Mouse (Mus musculus) spleen, adult 2 months (tissue): Measurements from ENCODE around the gene Grhl1. TPM values are rescaled to one million over a fixed set of nuclear protein-coding genes. Genes with fewer than 3 reads are reported as not detected.

ENCODE experiments used
- DNase-seq, 2 experiments: peaks; one replicate each; pipeline versions ENCODE4 v3.0.0 to v3.0.0-alpha.2; 2012 to 2021; ENCODE audit warnings: low spot score in 2 of 2, low read depth in 1 of 2
- H3K27ac ChIP-seq: fragments of 200-500 bp; 2 replicates; pipeline ENCODE4 v1.5.1; 2012; ENCODE audit warnings: low read length, inconsistent platforms; ENCODE audit not compliant: insufficient read depth
- H3K27me3 ChIP-seq: fragments of 200-500 bp; 2 replicates; pipeline ENCODE4 v1.6.1; 2012; ENCODE audit warnings: mild to moderate bottlenecking, moderate library complexity, low read length, inconsistent platforms; ENCODE audit not compliant: control insufficient read depth, insufficient read depth
- H3K36me3 ChIP-seq: fragments of 200-500 bp; 2 replicates; pipeline ENCODE4 v1.6.1; 2012; ENCODE audit warnings: mild to moderate bottlenecking, low read length, inconsistent platforms; ENCODE audit not compliant: control insufficient read depth, insufficient read depth
- H3K4me1 ChIP-seq: fragments of 200-500 bp; 2 replicates; pipeline ENCODE4 v1.6.1; 2011; ENCODE audit warnings: inconsistent platforms; ENCODE audit not compliant: control insufficient read depth, insufficient read depth, insufficient read length
- H3K4me3 ChIP-seq: fragments of 200-500 bp; 2 replicates; pipeline ENCODE4 v1.5.1; 2011; ENCODE audit warnings: mild to moderate bottlenecking, inconsistent platforms; ENCODE audit not compliant: insufficient read depth, insufficient read length; ENCODE audit errors: extremely low read depth
- CTCF ChIP-seq: fragments of 200-500 bp; IDR thresholded peaks from 2 replicates; pipeline ENCODE4 v1.5.1; 2011; ENCODE audit warnings: mild to moderate bottlenecking, inconsistent platforms; ENCODE audit not compliant: insufficient read depth, insufficient read length, insufficient replicate concordance; ENCODE audit errors: extremely low read depth
- POLR2A ChIP-seq: fragments of 200-500 bp; IDR thresholded peaks from 2 replicates; pipeline ENCODE4 v1.6.1; 2011; ENCODE audit warnings: low read depth, low read length, inconsistent platforms
- WGBS: fragments of 180-500 bp; shearing (Covaris S2); methylation state at CpG from one replicate; pipeline ENCODE4 v1.1.7; 2018; 5-methylcytosine and 5-hydroxymethylcytosine counted together
- polyA plus RNA-seq: library from polyadenylated mRNA; depleted of rRNA; stranded (reverse); fragments of >200 nt; gene quantifications from 2 replicates; pipeline ENCODE4 v1.2.3, GENCODE M21; 2012

Gene Grhl1
- polyA plus RNA-seq, 1 experiment: 0.35 TPM

GRCm38 (mm10) chr12:24572421-24573274 lies 565 bp downstream of the Grhl1 start:
- WGBS: 6% methylated on average over 48 of the region's 48 CpGs
- H3K27ac ChIP-seq: no peak overlapping the region
- peak overlapping the region; percentile 71 for H3K4me3 ChIP-seq
- no peaks in the 10 kb centered on the region for H3K36me3 ChIP-seq
- DNase-seq: no peak
- TF ChIP-seq POLR2A (no peak), CTCF (no peak)
- peaks cover 4% of the 10 kb centered on the region; the same call in 1 of the 2 replicates for H3K4me1 ChIP-seq
- no peaks in the 10 kb centered on the region for H3K27me3 ChIP-seq

GRCm38 (mm10) chr12:24573275-24573580 lies 1.1 kb downstream of the Grhl1 start:
- 88% methylated on average over 3 of the region's 3 CpGs for WGBS
- TF ChIP-seq POLR2A (no peak), CTCF (no peak)
- H3K4me3 ChIP-seq: no peak overlapping the region

GRCm38 (mm10) chr12:24574870-24575269 lies 2.8 kb downstream of the Grhl1 start:
- Histone ChIP-seq H3K36me3 (no peaks in the 10 kb centered on the region), H3K4me1 (peaks cover 4% of the 10 kb centered on the region; the same call in 1 of the 2 replicates), H3K4me3 (no peak overlapping the region), H3K27ac (no peak overlapping the region), H3K27me3 (no peaks in the 10 kb centered on the region)
- WGBS: 53% methylated on average over 7 of the region's 7 CpGs
- DNase-seq: no peak
- TF ChIP-seq CTCF (no peak), POLR2A (no peak)

More at GRCm38 (mm10) chr12:24573275-24573580, 1.1 kb downstream of the Grhl1 start:
- Histone ChIP-seq H3K4me1 (peaks cover 4% of the 10 kb centered on the region; the same call in 1 of the 2 replicates), H3K27ac (no peak overlapping the region), H3K36me3 (no peaks in the 10 kb centered on the region), H3K27me3 (no peaks in the 10 kb centered on the region)
- no peak for DNase-seq

DNA sequence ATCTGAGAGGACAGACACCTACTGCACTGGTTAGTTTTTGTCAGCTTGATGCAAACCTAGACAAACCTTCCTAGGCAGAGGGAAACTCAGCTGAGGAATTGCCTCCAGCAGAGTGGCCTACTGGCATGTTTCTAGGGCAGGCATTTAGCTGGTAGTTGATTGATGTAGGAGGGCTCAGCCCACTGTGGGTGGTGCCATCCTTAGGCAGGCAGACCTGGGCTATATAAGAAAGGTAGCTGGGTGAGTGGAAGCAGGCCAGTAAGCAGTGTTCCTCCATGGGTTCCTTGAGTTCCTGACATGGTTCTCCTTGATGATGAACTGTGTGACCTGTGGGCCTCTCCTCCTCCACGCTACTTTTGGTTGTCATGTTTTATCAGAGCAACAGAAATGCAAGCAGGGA lies 8.4 kb downstream of the Grhl1 start:
- Histone ChIP-seq H3K4me1 (no peaks in the 10 kb centered on the region), H3K36me3 (no peaks in the 10 kb centered on the region), H3K27ac (no peak overlapping the region), H3K4me3 (no peak overlapping the region), H3K27me3 (no peaks in the 10 kb centered on the region)
- TF ChIP-seq POLR2A (no peak), CTCF (no peak)
- DNase-seq: no peak
- 87% methylated on average over 1 of the region's 1 CpGs for WGBS

- 91% methylated on average over 14 of the region's 14 CpGs for WGBS
- Histone ChIP-seq H3K4me1 (no peaks in the 10 kb centered on the region), H3K36me3 (no peaks in the 10 kb centered on the region), H3K27me3 (no peaks in the 10 kb centered on the region), H3K4me3 (no peak overlapping the region), H3K27ac (no peak overlapping the region)
- no peak for DNase-seq
- TF ChIP-seq POLR2A: no peak
- TF ChIP-seq CTCF: no peak
These were observed 9.1 kb downstream of the Grhl1 start for GRCm38 (mm10) chr12:24580996-24581683.

DNA sequence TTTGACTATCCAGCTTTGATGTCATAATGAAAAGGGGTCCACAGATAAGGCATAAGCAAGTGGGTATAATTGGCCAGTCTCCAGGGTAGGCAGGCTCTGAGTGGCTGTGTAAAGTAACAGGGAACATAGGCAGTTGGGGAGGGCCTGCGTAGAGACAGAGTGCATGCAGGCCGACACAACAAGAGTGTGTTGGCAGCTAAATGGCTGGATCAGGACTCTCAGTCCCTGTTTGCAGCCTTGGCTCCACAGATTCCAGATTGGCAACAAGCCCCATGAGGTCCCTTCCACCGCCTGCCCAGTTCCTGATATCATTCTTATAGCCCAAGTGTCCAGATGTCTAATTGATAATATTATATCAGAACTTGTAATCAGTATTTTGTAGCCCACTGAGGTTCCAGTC lies 11.6 kb downstream of the Grhl1 start:
- WGBS: 91% methylated on average over 3 of the region's 3 CpGs
- no peak overlapping the region for H3K4me3 ChIP-seq
- no peak for DNase-seq
- H3K36me3 ChIP-seq: no peaks in the 10 kb centered on the region
- TF ChIP-seq CTCF: no peak
- no peak for TF ChIP-seq POLR2A
- H3K27me3 ChIP-seq: no peaks in the 10 kb centered on the region
- no peak overlapping the region for H3K27ac ChIP-seq
- H3K4me1 ChIP-seq: no peaks in the 10 kb centered on the region

- no peak for DNase-seq
- Histone ChIP-seq H3K36me3 (no peaks in the 10 kb centered on the region), H3K27ac (no peak overlapping the region), H3K4me3 (no peak overlapping the region), H3K27me3 (no peaks in the 10 kb centered on the region), H3K4me1 (no peaks in the 10 kb centered on the region)
- TF ChIP-seq POLR2A: no peak
- TF ChIP-seq CTCF: no peak
- WGBS: 90% methylated on average over 8 of the region's 8 CpGs
These were observed 12.8 kb downstream of the Grhl1 start for GRCm38 (mm10) chr12:24584835-24585234.
